26 mouse cellular contexts compared by ENCODE assay signal in genomic region chr11:101847509-101847908, GRCm38 (mm10). TPM values are rescaled to one million over a fixed set of nuclear protein-coding genes. Genes with fewer than 3 reads are reported as not detected.
DNase-seq lines count a peak whose midpoint lies in the region; ATAC-seq and TF ChIP-seq lines count a peak whose summit lies in the region.
"Had no signal": no experiment of that assay in that cellular context is flagged by ENCODE, and none has a peak within 500 bp of the region (broad histone marks: within the 10 kb centered on the region; RNA-seq: fewer than 3 reads in every experiment).

No protein-coding gene starts in this region.

- TF ChIP-seq POLR2A in CH12.LX (IDR thresholded peaks at IDR 0.05; ENCODE audit: low read depth, low read length) (no peak), MEL (IDR thresholded peaks at IDR 0.05; ENCODE audit: control insufficient read depth in 1 of 2, insufficient read depth in 1 of 2, low read depth in 1 of 2, low read length in 2 of 2, poor library complexity in 1 of 2) (no peak)

- no peak overlapping the region for H3K9ac ChIP-seq in CH12.LX (ENCODE audit: insufficient read depth, low read depth)
- H3K9ac ChIP-seq in MEL (ENCODE audit: control insufficient read depth, low read depth, low read length, poor library complexity, severe bottlenecking), result no peak overlapping the region
- no peak overlapping the region for H3K9ac ChIP-seq in hindbrain, embryonic 13.5 days
- no peak overlapping the region for H3K9ac ChIP-seq in forebrain, embryonic 13.5 days
- H3K9ac ChIP-seq: embryonic facial prominence, embryonic 13.5 days; embryonic facial prominence, embryonic 15.5 days; forebrain, embryonic 12.5 days; forebrain, embryonic 15.5 days; forebrain, postnatal 0 days had no signal

- TF ChIP-seq EP300 in CH12.LX (IDR thresholded peaks at IDR 0.05; ENCODE audit: low read length), result no peak
- TF ChIP-seq EP300 in MEL (IDR thresholded peaks at IDR 0.05; ENCODE audit: low read depth in 1 of 2, low read length in 2 of 2), result no peak

- H3K4me2 ChIP-seq in CH12.LX (ENCODE audit: insufficient read depth, low read depth, poor library complexity, severe bottlenecking), result no peak overlapping the region
- H3K4me2 ChIP-seq in hindbrain, embryonic 13.5 days, result no peak overlapping the region
- no peak overlapping the region for H3K4me2 ChIP-seq in forebrain, embryonic 13.5 days
- H3K4me2 ChIP-seq: embryonic facial prominence, embryonic 13.5 days; embryonic facial prominence, embryonic 15.5 days; forebrain, embryonic 12.5 days; forebrain, embryonic 15.5 days had no signal

- H3K27me3 ChIP-seq in CH12.LX (replicated peaks) (peaks cover 29% of the 10 kb centered on the region), MEL (ENCODE audit: control insufficient read depth in 1 of 2, insufficient read depth in 2 of 2, low read length in 2 of 2) (peaks cover 3 to 11% of the 10 kb centered on the region in 2 experiments)
- no peaks in the 10 kb centered on the region for H3K27me3 ChIP-seq in hindbrain, embryonic 13.5 days
- no peaks in the 10 kb centered on the region for H3K27me3 ChIP-seq in forebrain, embryonic 13.5 days
- H3K27me3 ChIP-seq: embryonic facial prominence, embryonic 13.5 days; embryonic facial prominence, embryonic 15.5 days; forebrain, embryonic 12.5 days; forebrain, embryonic 15.5 days had no signal

- dilution Hi-C loops in CH12.LX (cut with MboI; ENCODE audit: extremely low pct_ligation_motif_present, extremely low pct_unique_long_range_greater_than_20kb, low sequenced_read_pairs), result no loop called here

- H3K79me2 ChIP-seq in CH12.LX (replicated peaks; ENCODE audit: control insufficient read depth, extremely low read depth, insufficient read depth, poor library complexity, severe bottlenecking) (no peaks in the 10 kb centered on the region), MEL (ENCODE audit: control insufficient read depth, insufficient read depth, low read length, poor library complexity) (no peaks in the 10 kb centered on the region)

- 86% methylated on average over 5 of the region's 5 CpGs for WGBS in hindbrain, embryonic 13.5 days
- 87% methylated on average over 5 of the region's 5 CpGs for WGBS in forebrain, embryonic 13.5 days

- ATAC-seq in hindbrain, embryonic 13.5 days (ENCODE audit: low FRiP score), result no peak
- no peak for ATAC-seq in forebrain, embryonic 13.5 days
- ATAC-seq: forebrain, embryonic 15.5 days; forebrain, postnatal 0 days had no signal

- H3K9me3 ChIP-seq in CH12.LX (replicated peaks; ENCODE audit: low read length), result peaks cover 16% of the 10 kb centered on the region
- no peaks in the 10 kb centered on the region for H3K9me3 ChIP-seq in MEL (replicated peaks; ENCODE audit: insufficient read depth, low read length)
- no peaks in the 10 kb centered on the region for H3K9me3 ChIP-seq in hindbrain, embryonic 13.5 days
- H3K9me3 ChIP-seq in forebrain, embryonic 13.5 days (replicated peaks), result no peaks in the 10 kb centered on the region
- H3K9me3 ChIP-seq: embryonic facial prominence, embryonic 13.5 days; embryonic facial prominence, embryonic 15.5 days; forebrain, embryonic 12.5 days; forebrain, embryonic 15.5 days; G1E had no signal

- no peak for DNase-seq in CH12.LX (ENCODE audit: extremely low read depth)
- DNase-seq in ES-CJ7 (ENCODE audit: low read depth, low spot score), result peak; percentile 15
- DNase-seq in MEL (ENCODE audit: low read depth, low spot score), result no peak
- DNase-seq in ZHBTc4 (ENCODE audit: low read depth, low spot score), result peak; percentile 22
- no peak for DNase-seq in kidney, adult 11 months
- DNase-seq: adrenal gland, adult 2 months; adrenal gland, postnatal 10 days; adrenal gland, postnatal 25 days; cerebellum, adult 11 months; cerebellum, adult 18-20 months; cerebellum, adult 8-10 months; cerebellum, adult 9-11 months; cerebellum, postnatal 14 days; cerebellum, postnatal 36 days; embryo, embryonic 11 days; forebrain, postnatal 0 days had no signal

- H3K27ac ChIP-seq in CH12.LX (ENCODE audit: insufficient read depth, low read depth) (no peak overlapping the region), MEL (ENCODE audit: control insufficient read depth, low read depth, low read length) (no peak overlapping the region)
- no peak overlapping the region for H3K27ac ChIP-seq in hindbrain, embryonic 13.5 days
- H3K27ac ChIP-seq in forebrain, embryonic 13.5 days, result no peak overlapping the region
- H3K27ac ChIP-seq: embryonic facial prominence, embryonic 13.5 days; embryonic facial prominence, embryonic 15.5 days; forebrain, embryonic 10.5 days; forebrain, embryonic 12.5 days; forebrain, embryonic 15.5 days had no signal

- TF ChIP-seq CTCF in CH12.LX (conservative IDR thresholded peaks at IDR 0.05 in 1 of 2, IDR thresholded peaks at IDR 0.05 in 1 of 2; ENCODE audit: low read depth in 2 of 2, low read length in 2 of 2) (no peak), MEL (IDR thresholded peaks at IDR 0.05 in 2 of 3, conservative IDR thresholded peaks at IDR 0.05 in 1 of 3; ENCODE audit: control insufficient read depth in 1 of 3, insufficient read depth in 1 of 3, low read depth in 2 of 3, low read length in 3 of 3, poor library complexity in 1 of 3, severe bottlenecking in 1 of 3) (no peak)

- in situ Hi-C loops in CH12.LX (cut with MboI; ENCODE audit: low pct_ligation_motif_present, low pct_unique_long_range_greater_than_20kb, low sequenced_read_pairs), result no loop called here

- no peak overlapping the region for H3K4me3 ChIP-seq in CH12.LX (replicated peaks in 1 of 3; ENCODE audit: low read depth in 2 of 3, low read length in 2 of 3, poor library complexity in 1 of 3)
- no peak overlapping the region for H3K4me3 ChIP-seq in MEL (ENCODE audit: control insufficient read depth in 1 of 2, insufficient read depth in 1 of 2, low read depth in 2 of 2, low read length in 2 of 2)
- H3K4me3 ChIP-seq in hindbrain, embryonic 13.5 days, result no peak overlapping the region
- no peak overlapping the region for H3K4me3 ChIP-seq in forebrain, embryonic 13.5 days
- H3K4me3 ChIP-seq: embryonic facial prominence, embryonic 13.5 days; embryonic facial prominence, embryonic 15.5 days; erythroblast, embryonic 14.5 days; forebrain, embryonic 10.5 days; forebrain, embryonic 12.5 days; forebrain, embryonic 15.5 days had no signal

- H3K36me3 ChIP-seq in CH12.LX (replicated peaks in 1 of 2; ENCODE audit: control insufficient read depth in 1 of 2, insufficient read depth in 1 of 2, low read length in 1 of 2) (no peaks in the 10 kb centered on the region), MEL (ENCODE audit: control insufficient read depth in 1 of 2, insufficient read depth in 2 of 2, low read length in 2 of 2) (no peaks in the 10 kb centered on the region)
- no peaks in the 10 kb centered on the region for H3K36me3 ChIP-seq in hindbrain, embryonic 13.5 days
- no peaks in the 10 kb centered on the region for H3K36me3 ChIP-seq in forebrain, embryonic 13.5 days (ENCODE audit: poor library complexity, severe bottlenecking)
- H3K36me3 ChIP-seq: embryonic facial prominence, embryonic 13.5 days; embryonic facial prominence, embryonic 15.5 days; forebrain, embryonic 10.5 days; forebrain, embryonic 12.5 days; forebrain, embryonic 15.5 days; G1E had no signal

- TF ChIP-seq RAD21 in CH12.LX (IDR thresholded peaks at IDR 0.05; ENCODE audit: low read depth, low read length), result no peak
- TF ChIP-seq RAD21 in MEL (IDR thresholded peaks at IDR 0.05; ENCODE audit: low read depth, low read length), result no peak

- H3K4me1 ChIP-seq in CH12.LX (ENCODE audit: control insufficient read depth in 1 of 2, insufficient read depth in 2 of 2), result no peaks in the 10 kb centered on the region
- H3K4me1 ChIP-seq in MEL (ENCODE audit: control insufficient read depth in 1 of 2, insufficient read depth in 2 of 2, low read length in 2 of 2), result no peaks in the 10 kb centered on the region
- peaks cover 12% of the 10 kb centered on the region for H3K4me1 ChIP-seq in hindbrain, embryonic 13.5 days (replicated peaks)
- no peaks in the 10 kb centered on the region for H3K4me1 ChIP-seq in forebrain, embryonic 13.5 days
- H3K4me1 ChIP-seq: forebrain, embryonic 12.5 days; forebrain, embryonic 15.5 days had no signal

TF ChIP-seq in CH12.LX, 34 proteins besides CTCF, POLR2A, EP300 and RAD21:
- TF ChIP-seq JUN (IDR thresholded peaks at IDR 0.05; ENCODE audit: insufficient read depth, low read depth, low read length), result no peak
- TF ChIP-seq BHLHE40 (IDR thresholded peaks at IDR 0.05; ENCODE audit: low read depth, low read length), result no peak
- no peak for TF ChIP-seq RCOR1 (conservative IDR thresholded peaks at IDR 0.05; ENCODE audit: low read depth, low read length)
- no peak for TF ChIP-seq MXI1 (IDR thresholded peaks at IDR 0.05; ENCODE audit: low read depth, low read length)
- no peak for TF ChIP-seq POLR2AphosphoS2 (IDR thresholded peaks at IDR 0.05; ENCODE audit: low read depth, low read length)
- TF ChIP-seq HCFC1 (IDR thresholded peaks at IDR 0.05; ENCODE audit: low read depth, low read length), result peak; percentile 53; the same call in 1 of the 2 replicates

TF ChIP-seq in MEL, 35 proteins besides CTCF, POLR2A, EP300 and RAD21:
- TF ChIP-seq E2F4 (IDR thresholded peaks at IDR 0.05; ENCODE audit: borderline replicate concordance, low read depth, low read length), result no peak
- no peak for TF ChIP-seq KAT2A (conservative IDR thresholded peaks at IDR 0.05; ENCODE audit: low read depth, low read length)
- no peak for TF ChIP-seq ZC3H11A (IDR thresholded peaks at IDR 0.05; ENCODE audit: low read depth, low read length)
- no peak for TF ChIP-seq TCF12 (IDR thresholded peaks at IDR 0.05; ENCODE audit: low read depth, low read length)
- peak; percentile 59; the same call in 1 of the 2 replicates for TF ChIP-seq HCFC1 (IDR thresholded peaks at IDR 0.05; ENCODE audit: low read depth, low read length)
- TF ChIP-seq TAL1 (IDR thresholded peaks at IDR 0.05; ENCODE audit: low read length), result no peak
- TF ChIP-seq CHD2 (IDR thresholded peaks at IDR 0.05; ENCODE audit: low read length), result no peak
TF ChIP-seq in MEL: peak in this region for 1.

RNA-seq across cellular contexts. Expression of gene Meox1, which starts 46.7 kb away (rescaled TPM):
- not detected in 2 replicates for total RNA-seq in CH12.LX (2012; rRNA removed)
- not detected in 2 replicates for total RNA-seq in CH12.LX (2014; rRNA removed)
- polyA plus RNA-seq in CH12.LX (2012; ENCODE audit: insufficient read length, low read depth), result not detected in 2 replicates
- total RNA-seq in MEL (2012; rRNA removed), result not detected in 2 replicates
- not detected for polyA plus RNA-seq in MEL (2012; ENCODE audit: insufficient read depth in 1 of 2, insufficient read length in 2 of 2, low read depth in 1 of 2, low replicate concordance in 2 of 2, missing spikeins in 1 of 2)
- polyA plus RNA-seq in hindbrain, embryonic 13.5 days (2015; fragmentation: Nextera tagmentation; extraction: Ambion mirVana), result 0.43 and 0.56 TPM in 2 replicates
- 0.17 and 0.30 TPM in 2 replicates for polyA plus RNA-seq in forebrain, embryonic 13.5 days (2015; fragmentation: Nextera tagmentation; extraction: Ambion mirVana)
- total RNA-seq: common myeloid progenitor, adult 5-6 weeks; G1E had no signal
- polyA plus RNA-seq: erythroblast, embryonic 14.5 days; G1E had no signal

Comparison
In these comparisons a context has a peak if more than half of its experiments do, and no peak if none do; other contexts are left out.
1. DNase-seq: peak in ES-CJ7 (single experiment) and ZHBTc4 (single experiment); none in CH12.LX (single experiment), MEL (single experiment) and kidney, adult 11 months (single experiment).
2. Of the 35 proteins assayed by ChIP-seq in both MEL and CH12.LX: peak only in MEL: none; only in CH12.LX: none; in both: HCFC1; in neither: 34.